ENCODE assay signal across 8 mouse cellular contexts in genomic region chr13:119754635-119755020, GRCm38 (mm10). TPM values are rescaled to one million over a fixed set of nuclear protein-coding genes. Genes with fewer than 3 reads are reported as not detected.
DNase-seq lines count a peak whose midpoint lies in the region; ATAC-seq and TF ChIP-seq lines count a peak whose summit lies in the region.

No protein-coding gene starts in this region.

- WGBS in heart, embryonic 10.5 days, result 36% methylated on average over 3 of the region's 3 CpGs
- 3% methylated on average over 3 of the region's 3 CpGs for WGBS in forebrain, postnatal 0 days

- peak overlapping the region; percentile 91 for H3K4me2 ChIP-seq in forebrain, postnatal 0 days (ENCODE audit: low read depth)

- H3K9ac ChIP-seq in forebrain, postnatal 0 days, result peak overlapping the region; percentile 54

- ATAC-seq in forebrain, postnatal 0 days, result peak; percentile 17
- ATAC-seq in megakaryocyte progenitor cell, adult 5-6 weeks (replicated peaks; ENCODE audit: poor library complexity), result peak; percentile 40; the same call in 1 of the 2 replicates

- no peak for TF ChIP-seq CTCF in forebrain, postnatal 0 days (IDR thresholded peaks at IDR 0.05; ENCODE audit: low read depth)

- DNase-seq in heart, embryonic 10.5 days (ENCODE audit: low spot score), result no peak
- no peak for DNase-seq in heart, postnatal 4 days
- peak; percentile 36 for DNase-seq in Muller cell, postnatal 12 days (ENCODE audit: inconsistent ontology term)
- no peak for DNase-seq in forebrain, postnatal 0 days
- no peak for DNase-seq in embryo, embryonic 9.5 days (ENCODE audit: extremely low spot score)
- DNase-seq in urinary bladder, postnatal 25 days (ENCODE audit: low spot score), result no peak
- DNase-seq in cerebellum, adult 11-12 months, result no peak

- H3K4me1 ChIP-seq in heart, embryonic 10.5 days, result peaks cover 19% of the 10 kb centered on the region
- H3K4me1 ChIP-seq in forebrain, postnatal 0 days (ENCODE audit: insufficient read depth), result peaks cover 5% of the 10 kb centered on the region; the same call in 1 of the 2 replicates

- no peaks in the 10 kb centered on the region for H3K27me3 ChIP-seq in heart, embryonic 10.5 days (ENCODE audit: insufficient read depth, poor library complexity, severe bottlenecking)
- no peaks in the 10 kb centered on the region for H3K27me3 ChIP-seq in forebrain, postnatal 0 days (ENCODE audit: insufficient read depth, low read length)

- H3K27ac ChIP-seq in heart, embryonic 10.5 days, result no peak overlapping the region
- H3K27ac ChIP-seq in forebrain, postnatal 0 days (ENCODE audit: low read depth, low read length), result peak overlapping the region; percentile 77; the same call in 1 of the 2 replicates

- H3K9me3 ChIP-seq in heart, embryonic 10.5 days, result no peaks in the 10 kb centered on the region
- H3K9me3 ChIP-seq in forebrain, postnatal 0 days (ENCODE audit: low read length), result no peaks in the 10 kb centered on the region

- H3K36me3 ChIP-seq in heart, embryonic 10.5 days, result no peaks in the 10 kb centered on the region
- H3K36me3 ChIP-seq in forebrain, postnatal 0 days (ENCODE audit: insufficient read depth), result no peaks in the 10 kb centered on the region

- H3K4me3 ChIP-seq in heart, embryonic 10.5 days, result peak overlapping the region; percentile 71; the same call in 1 of the 2 replicates
- H3K4me3 ChIP-seq in forebrain, postnatal 0 days (ENCODE audit: low read depth, low read length), result peak overlapping the region; percentile 48

RNA-seq across cellular contexts. Expression of gene Nim1k, which starts 1.1 kb away (rescaled TPM):
- 0.43 and 0.57 TPM in 2 replicates for polyA plus RNA-seq in heart, embryonic 10.5 days (2016; fragmentation: Nextera tagmentation; extraction: Ambion mirVana)
- total RNA-seq in heart, postnatal 4 days (2021), result under 1 TPM; 0.68 to 0.69 TPM
- total RNA-seq in forebrain, postnatal 0 days (2014; rRNA removed), result 11.2 and 11.3 TPM in 2 replicates
- polyA plus RNA-seq in forebrain, postnatal 0 days (2015; fragmentation: Nextera tagmentation; extraction: Ambion mirVana), result 7.5 and 8.7 TPM in 2 replicates
- 0.59 and 1.3 TPM in 2 replicates for total RNA-seq in megakaryocyte progenitor cell, adult 5-6 weeks (2015)
- total RNA-seq in megakaryocyte progenitor cell, adult 5-6 weeks (2017), result 0.50 and 0.54 TPM in 2 replicates

RNA-seq across cellular contexts. Expression of gene Zfp131, which starts 36.1 kb away (rescaled TPM):
- polyA plus RNA-seq in heart, embryonic 10.5 days (2016; fragmentation: Nextera tagmentation; extraction: Ambion mirVana), result 23.5 and 29.8 TPM in 2 replicates
- total RNA-seq in heart, postnatal 4 days (2021), result 10 to 100 TPM; 29.4 to 32.6 TPM
- total RNA-seq in forebrain, postnatal 0 days (2014; rRNA removed), result 46.6 and 56.7 TPM in 2 replicates
- polyA plus RNA-seq in forebrain, postnatal 0 days (2015; fragmentation: Nextera tagmentation; extraction: Ambion mirVana), result 23.1 and 27.7 TPM in 2 replicates
- 59.6 and 67.6 TPM in 2 replicates for total RNA-seq in megakaryocyte progenitor cell, adult 5-6 weeks (2015)
- total RNA-seq in megakaryocyte progenitor cell, adult 5-6 weeks (2017), result 50.9 and 64.3 TPM in 2 replicates
